Comparison of ENCODE assay signal across 8 mouse cellular contexts in the genomic region with DNA sequence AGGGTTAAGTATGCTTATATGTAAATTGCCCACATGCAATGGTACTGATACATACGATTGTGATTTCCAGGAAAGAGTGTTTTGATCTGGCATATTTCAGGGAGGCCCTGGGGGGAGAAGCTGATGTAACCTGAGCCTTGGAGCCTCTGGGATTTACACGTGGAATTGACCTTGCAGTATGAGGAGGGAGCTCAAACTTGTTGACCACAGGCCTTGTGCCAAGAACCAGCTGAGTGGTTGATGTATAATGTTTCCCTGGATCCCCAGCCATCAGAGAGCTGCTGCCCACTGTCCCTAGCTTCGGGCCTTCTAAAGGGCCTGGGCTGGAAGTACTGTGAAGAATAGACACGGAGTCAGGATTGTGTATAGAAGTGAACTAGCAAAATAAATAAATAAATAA. TPM values are rescaled to one million over a fixed set of nuclear protein-coding genes. Genes with fewer than 3 reads are reported as not detected.
DNase-seq lines count a peak whose midpoint lies in the region; ATAC-seq lines count a peak whose summit lies in the region.

No protein-coding gene starts in this region.

- H3K4me2 ChIP-seq in heart, embryonic 15.5 days: peak overlapping the region; percentile 74
- peak overlapping the region; percentile 74 for H3K4me2 ChIP-seq in embryonic facial prominence, embryonic 14.5 days (ENCODE audit: low read depth, low read length)
- H3K4me2 ChIP-seq in kidney, embryonic 15.5 days: peak overlapping the region; percentile 61
- H3K4me2 ChIP-seq in midbrain, embryonic 11.5 days: peak overlapping the region; percentile 73; the same call in 1 of the 2 replicates

- peaks cover 6% of the 10 kb centered on the region; the same call in 1 of the 2 replicates for H3K36me3 ChIP-seq in heart, embryonic 15.5 days
- H3K36me3 ChIP-seq in embryonic facial prominence, embryonic 14.5 days (ENCODE audit: control insufficient read depth, insufficient read depth, low read length): no peaks in the 10 kb centered on the region
- peaks cover 9% of the 10 kb centered on the region for H3K36me3 ChIP-seq in kidney, embryonic 15.5 days
- no peaks in the 10 kb centered on the region for H3K36me3 ChIP-seq in midbrain, embryonic 11.5 days (ENCODE audit: control insufficient read depth, insufficient read depth, low read length)

- H3K27ac ChIP-seq in heart, embryonic 15.5 days: no peak overlapping the region
- H3K27ac ChIP-seq in embryonic facial prominence, embryonic 14.5 days (replicated peaks; ENCODE audit: low read depth, low read length): no peak overlapping the region
- no peak overlapping the region for H3K27ac ChIP-seq in kidney, embryonic 15.5 days
- no peak overlapping the region for H3K27ac ChIP-seq in midbrain, embryonic 11.5 days (ENCODE audit: low read depth, low read length)

- H3K4me3 ChIP-seq in heart, embryonic 15.5 days: peak overlapping the region; percentile 67
- peak overlapping the region; percentile 70 for H3K4me3 ChIP-seq in embryonic facial prominence, embryonic 14.5 days (ENCODE audit: low read depth, low read length)
- peak overlapping the region; percentile 61 for H3K4me3 ChIP-seq in kidney, embryonic 15.5 days (replicated peaks)
- H3K4me3 ChIP-seq in midbrain, embryonic 11.5 days (ENCODE audit: low read depth, low read length): peak overlapping the region; percentile 70

- H3K9ac ChIP-seq in heart, embryonic 15.5 days: no peak overlapping the region
- H3K9ac ChIP-seq in embryonic facial prominence, embryonic 14.5 days (ENCODE audit: low read depth, low read length): 0 out of 2 replicates have a peak overlapping the region, but pooled peaks have one; percentile 79
- H3K9ac ChIP-seq in kidney, embryonic 15.5 days: 0 out of 2 replicates have a peak overlapping the region, but pooled peaks have one; percentile 50
- H3K9ac ChIP-seq in midbrain, embryonic 11.5 days (ENCODE audit: low read length): no peak overlapping the region; the same call in 1 of the 2 replicates

- H3K9me3 ChIP-seq in heart, embryonic 15.5 days (replicated peaks): no peaks in the 10 kb centered on the region
- H3K9me3 ChIP-seq in embryonic facial prominence, embryonic 14.5 days (ENCODE audit: control insufficient read depth, low read length): no peaks in the 10 kb centered on the region
- H3K9me3 ChIP-seq in kidney, embryonic 15.5 days (replicated peaks): no peaks in the 10 kb centered on the region
- H3K9me3 ChIP-seq in midbrain, embryonic 11.5 days (ENCODE audit: control insufficient read depth, low read length): no peaks in the 10 kb centered on the region

- H3K4me1 ChIP-seq in heart, embryonic 15.5 days (replicated peaks): peaks cover 14% of the 10 kb centered on the region
- H3K4me1 ChIP-seq in embryonic facial prominence, embryonic 14.5 days (ENCODE audit: control insufficient read depth, insufficient read depth, low read length): peaks cover 7% of the 10 kb centered on the region
- peaks cover 8% of the 10 kb centered on the region for H3K4me1 ChIP-seq in kidney, embryonic 15.5 days
- peaks cover 7% of the 10 kb centered on the region; the same call in 1 of the 2 replicates for H3K4me1 ChIP-seq in midbrain, embryonic 11.5 days (ENCODE audit: control insufficient read depth, insufficient read depth, low read length)

- ATAC-seq in heart, embryonic 15.5 days (replicated peaks; ENCODE audit: insufficient number of reproducible peaks, insufficient read depth, low FRiP score, low read depth): no peak
- ATAC-seq in embryonic facial prominence, embryonic 14.5 days (ENCODE audit: low read depth): no peak
- no peak for ATAC-seq in kidney, embryonic 15.5 days (replicated peaks; ENCODE audit: low FRiP score)
- no peak for ATAC-seq in midbrain, embryonic 11.5 days (ENCODE audit: low FRiP score)

- H3K27me3 ChIP-seq in heart, embryonic 15.5 days: no peaks in the 10 kb centered on the region
- no peaks in the 10 kb centered on the region for H3K27me3 ChIP-seq in embryonic facial prominence, embryonic 14.5 days (replicated peaks; ENCODE audit: control insufficient read depth, insufficient read depth, low read length)
- no peaks in the 10 kb centered on the region for H3K27me3 ChIP-seq in kidney, embryonic 15.5 days
- no peaks in the 10 kb centered on the region for H3K27me3 ChIP-seq in midbrain, embryonic 11.5 days (ENCODE audit: control insufficient read depth, insufficient read depth, low read length)

- no peak for DNase-seq in heart, postnatal 4 days
- no peak for DNase-seq in embryonic facial prominence, embryonic 14.5 days (ENCODE audit: low spot score)
- DNase-seq in midbrain, embryonic 11.5 days (ENCODE audit: low spot score, missing footprints): no peak
- DNase-seq in spleen, postnatal 4 days (ENCODE audit: low spot score in 2 of 2): no peak
- DNase-seq in yolk sac, embryonic 10.5 days (ENCODE audit: low spot score): no peak
- DNase-seq in gastrocnemius, postnatal 25 days: no peak

- 47% methylated on average over 4 of the region's 4 CpGs for WGBS in heart, embryonic 15.5 days
- 32% methylated on average over 4 of the region's 4 CpGs for WGBS in embryonic facial prominence, embryonic 14.5 days
- WGBS in kidney, embryonic 15.5 days: 48% methylated on average over 4 of the region's 4 CpGs
- WGBS in midbrain, embryonic 11.5 days: 70% methylated on average over 4 of the region's 4 CpGs

RNA-seq across cellular contexts. Expression of gene Mknk1, which starts 1.0 kb away (rescaled TPM):
- polyA plus RNA-seq in heart, embryonic 15.5 days (2015; fragmentation: Nextera tagmentation; extraction: Ambion mirVana): 17.3 and 26.9 TPM in 2 replicates
- 10 to 100 TPM; 22.1 to 23.6 TPM for total RNA-seq in heart, postnatal 4 days (2021)
- 24.1 and 25.3 TPM in 2 replicates for polyA plus RNA-seq in embryonic facial prominence, embryonic 14.5 days (2014; fragmentation: Nextera tagmentation; extraction: Ambion mirVana)
- 23.4 and 25.6 TPM in 2 replicates for polyA plus RNA-seq in kidney, embryonic 15.5 days (2015; fragmentation: Nextera tagmentation; extraction: Ambion mirVana)
- 17.9 and 22.3 TPM in 2 replicates for polyA plus RNA-seq in midbrain, embryonic 11.5 days (2014; fragmentation: Nextera tagmentation; extraction: Ambion mirVana)
- 10 to 100 TPM; 21.8 to 22.2 TPM for total RNA-seq in gastrocnemius, postnatal 25 days (2021)

RNA-seq across cellular contexts. Expression of gene Mob3c, which starts 12.1 kb away (rescaled TPM):
- 8.1 and 11.0 TPM in 2 replicates for polyA plus RNA-seq in heart, embryonic 15.5 days (2015; fragmentation: Nextera tagmentation; extraction: Ambion mirVana)
- 1 to 10 TPM; 6.3 to 8.1 TPM for total RNA-seq in heart, postnatal 4 days (2021)
- 8.3 and 11.6 TPM in 2 replicates for polyA plus RNA-seq in embryonic facial prominence, embryonic 14.5 days (2014; fragmentation: Nextera tagmentation; extraction: Ambion mirVana)
- polyA plus RNA-seq in kidney, embryonic 15.5 days (2015; fragmentation: Nextera tagmentation; extraction: Ambion mirVana): 12.4 and 14.6 TPM in 2 replicates
- 2.5 and 3.7 TPM in 2 replicates for polyA plus RNA-seq in midbrain, embryonic 11.5 days (2014; fragmentation: Nextera tagmentation; extraction: Ambion mirVana)
- 1 to 10 TPM; 2.7 to 3.4 TPM for total RNA-seq in gastrocnemius, postnatal 25 days (2021)

RNA-seq across cellular contexts. Expression of gene Kncn, which starts 44.2 kb away (rescaled TPM):
- not detected in 2 replicates for polyA plus RNA-seq in heart, embryonic 15.5 days (2015; fragmentation: Nextera tagmentation; extraction: Ambion mirVana)
- total RNA-seq in heart, postnatal 4 days (2021): not detected
- 0.31 TPM in 1 of 2 replicates, not detected in the other for polyA plus RNA-seq in embryonic facial prominence, embryonic 14.5 days (2014; fragmentation: Nextera tagmentation; extraction: Ambion mirVana)
- 0.08 TPM in 1 of 2 replicates, not detected in the other for polyA plus RNA-seq in kidney, embryonic 15.5 days (2015; fragmentation: Nextera tagmentation; extraction: Ambion mirVana)
- polyA plus RNA-seq in midbrain, embryonic 11.5 days (2014; fragmentation: Nextera tagmentation; extraction: Ambion mirVana): not detected in 2 replicates
- total RNA-seq in gastrocnemius, postnatal 25 days (2021): not detected

RNA-seq across cellular contexts. Expression of gene 6430628N08Rik, which starts 50.5 kb away (rescaled TPM):
- polyA plus RNA-seq in heart, embryonic 15.5 days (2015; fragmentation: Nextera tagmentation; extraction: Ambion mirVana): not detected in 2 replicates
- not detected for total RNA-seq in heart, postnatal 4 days (2021)
- polyA plus RNA-seq in embryonic facial prominence, embryonic 14.5 days (2014; fragmentation: Nextera tagmentation; extraction: Ambion mirVana): 0.10 and 0.29 TPM in 2 replicates
- not detected in 2 replicates for polyA plus RNA-seq in kidney, embryonic 15.5 days (2015; fragmentation: Nextera tagmentation; extraction: Ambion mirVana)
- polyA plus RNA-seq in midbrain, embryonic 11.5 days (2014; fragmentation: Nextera tagmentation; extraction: Ambion mirVana): 0.33 TPM in 1 of 2 replicates, not detected in the other
- total RNA-seq in gastrocnemius, postnatal 25 days (2021): not detected

RNA-seq across cellular contexts. Expression of gene Atpaf1, which starts 55.3 kb away (rescaled TPM):
- polyA plus RNA-seq in heart, embryonic 15.5 days (2015; fragmentation: Nextera tagmentation; extraction: Ambion mirVana): 64.7 and 69.3 TPM in 2 replicates
- 10 to 100 TPM; 56.1 to 59.3 TPM for total RNA-seq in heart, postnatal 4 days (2021)
- 54.4 and 58.7 TPM in 2 replicates for polyA plus RNA-seq in embryonic facial prominence, embryonic 14.5 days (2014; fragmentation: Nextera tagmentation; extraction: Ambion mirVana)
- 55.2 and 60.7 TPM in 2 replicates for polyA plus RNA-seq in kidney, embryonic 15.5 days (2015; fragmentation: Nextera tagmentation; extraction: Ambion mirVana)
- polyA plus RNA-seq in midbrain, embryonic 11.5 days (2014; fragmentation: Nextera tagmentation; extraction: Ambion mirVana): 42.3 and 50.9 TPM in 2 replicates
- 10 to 100 TPM; 48.9 to 49.3 TPM for total RNA-seq in gastrocnemius, postnatal 25 days (2021)

Comparison
In these comparisons a context has a peak if more than half of its experiments do, and no peak if none do; other contexts are left out.
1. H3K9ac ChIP-seq: peak in embryonic facial prominence, embryonic 14.5 days (single experiment) and kidney, embryonic 15.5 days (single experiment); none in heart, embryonic 15.5 days (single experiment) and midbrain, embryonic 11.5 days (single experiment).
2. Peak in every context shown above with its lines, with median percentiles within 50 percentile points of each other: H3K4me2 ChIP-seq and H3K4me3 ChIP-seq.